Mouse (Mus musculus) CD4-positive, CD25-positive, alpha-beta regulatory T cell, adult 2 months (primary cell): ENCODE data around the gene Adssl1.

Source experiments
- DNase-seq: peaks from one replicate; pipeline ENCODE4 v3.0.0-alpha.2; 2012; ENCODE audit warnings: low read depth, low spot score

Gene Adssl1

DNA sequence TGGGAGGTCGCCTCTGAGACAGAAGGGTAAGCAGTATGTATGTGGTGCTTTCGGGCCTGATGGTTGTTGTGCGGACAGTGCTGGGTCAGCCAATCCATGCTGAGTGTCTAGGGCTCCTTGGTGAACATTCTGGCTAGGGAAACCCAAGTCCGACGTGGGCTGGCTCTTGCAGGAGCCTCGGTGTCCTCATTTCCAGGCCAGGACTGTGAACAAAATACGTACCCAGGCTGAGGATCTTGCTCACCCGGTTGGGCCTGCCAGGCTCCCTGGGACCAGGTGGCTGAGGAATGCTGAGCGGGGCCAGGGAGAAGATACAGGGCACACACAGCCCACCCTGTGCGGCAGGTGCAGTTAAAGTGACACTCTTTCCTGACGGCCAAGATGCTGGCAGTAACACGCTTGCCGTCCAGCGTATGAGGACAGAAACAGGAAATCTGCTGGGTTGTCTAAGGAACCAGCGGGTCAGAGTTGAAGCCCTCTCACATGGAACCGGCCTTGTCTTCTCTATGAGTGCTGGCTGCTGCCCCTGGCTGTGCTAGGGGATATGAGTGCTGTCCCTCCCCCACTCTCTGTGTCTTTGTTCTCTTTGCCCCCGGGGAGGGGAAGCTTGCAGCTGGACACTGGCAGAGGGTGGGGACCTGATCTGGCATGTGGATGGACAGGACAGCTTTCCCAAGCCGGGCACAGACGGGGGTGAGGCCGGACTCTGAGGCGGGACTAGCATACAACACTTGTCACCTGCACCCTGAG lies 26.7 kb upstream of the Adssl1 start:
- DNase-seq = no peak

DNA sequence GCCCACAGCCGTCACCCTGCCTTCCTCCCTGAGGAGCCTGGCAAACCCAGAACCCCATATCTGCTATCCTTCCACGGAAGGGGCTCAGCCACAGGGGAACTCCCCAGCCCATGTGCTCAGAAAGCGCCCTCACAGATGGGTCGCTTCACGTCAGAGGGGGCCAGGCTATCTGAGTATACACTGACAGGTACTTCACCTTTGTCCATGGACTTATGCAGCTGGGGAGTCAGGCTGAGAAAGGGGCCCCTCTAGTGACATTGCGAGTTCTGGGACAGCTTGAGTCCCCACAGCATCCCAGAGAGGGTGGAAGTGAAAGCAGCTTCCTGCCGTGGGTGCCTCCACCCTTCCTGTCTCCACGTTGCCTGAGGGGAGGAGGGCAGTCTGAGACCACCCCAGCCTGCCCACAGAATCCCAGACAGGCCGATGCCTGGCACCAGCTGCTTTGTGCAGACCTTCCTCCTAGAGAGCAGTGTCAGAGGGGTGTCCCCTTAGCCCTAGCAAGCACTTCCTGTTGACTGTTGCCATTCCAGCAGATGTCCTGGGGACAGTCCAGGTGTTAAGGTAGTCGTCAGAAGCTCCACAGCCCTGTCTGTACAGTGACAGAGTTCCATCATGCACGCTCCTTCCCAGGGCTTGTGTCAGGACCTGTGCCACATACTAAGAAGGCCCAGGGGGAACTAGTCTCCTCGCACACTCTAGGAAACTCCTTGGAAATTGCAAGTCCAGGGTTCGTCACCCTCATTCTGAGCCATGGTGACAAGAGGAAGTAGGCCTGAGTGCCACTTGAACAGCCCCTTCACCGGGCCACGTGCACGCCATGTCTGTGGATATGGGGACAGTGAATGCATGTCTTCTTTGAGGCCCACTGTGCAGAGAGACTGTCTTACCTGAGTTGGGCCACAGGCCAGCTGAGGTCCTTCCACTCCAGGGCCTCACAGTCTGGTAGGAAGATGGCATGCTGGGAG lies 25.6 kb upstream of the Adssl1 start:
- peak; percentile 69 for DNase-seq

DNA sequence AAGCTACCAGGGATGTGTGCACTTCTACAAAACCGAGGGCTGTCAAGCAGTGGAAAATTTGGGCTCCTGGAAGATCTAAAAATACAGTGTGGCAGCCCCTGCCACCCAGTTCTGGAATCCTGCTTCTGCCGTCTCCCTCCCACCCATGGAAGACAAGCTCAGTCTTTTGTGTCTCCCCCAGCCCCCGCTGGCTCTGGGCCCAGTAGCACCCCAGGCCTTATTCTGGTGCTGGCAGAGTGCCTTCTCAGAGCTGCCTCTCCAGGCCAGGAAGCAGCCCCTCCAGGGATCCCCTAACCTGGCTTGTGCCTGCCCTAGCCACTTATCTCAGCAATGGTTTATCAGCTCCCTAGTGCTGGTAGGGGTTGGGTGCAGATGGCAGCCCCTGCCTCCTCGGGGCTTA lies 24.9 kb upstream of the Adssl1 start:
- DNase-seq = no peak

DNA sequence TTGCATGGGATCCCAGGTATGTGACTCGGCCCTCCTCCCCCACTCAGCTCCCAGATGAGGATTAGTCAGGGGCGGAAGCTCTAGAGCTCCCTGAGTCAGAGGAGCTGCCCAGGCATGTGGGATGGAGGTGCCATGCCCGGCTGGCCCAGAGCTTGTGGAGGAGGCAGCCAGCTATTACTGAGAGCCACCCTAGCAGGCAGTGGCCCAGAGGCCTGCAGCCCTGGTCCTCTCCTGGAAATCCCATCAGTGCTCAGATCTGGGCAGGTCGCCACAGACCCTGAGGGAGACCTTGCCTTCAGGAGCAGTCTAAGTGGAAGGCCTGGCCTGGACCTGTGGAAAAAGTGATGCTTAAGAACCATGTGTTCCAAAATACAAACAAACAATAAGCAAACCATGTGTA lies 24.2 kb upstream of the Adssl1 start:
- no peak for DNase-seq

DNA sequence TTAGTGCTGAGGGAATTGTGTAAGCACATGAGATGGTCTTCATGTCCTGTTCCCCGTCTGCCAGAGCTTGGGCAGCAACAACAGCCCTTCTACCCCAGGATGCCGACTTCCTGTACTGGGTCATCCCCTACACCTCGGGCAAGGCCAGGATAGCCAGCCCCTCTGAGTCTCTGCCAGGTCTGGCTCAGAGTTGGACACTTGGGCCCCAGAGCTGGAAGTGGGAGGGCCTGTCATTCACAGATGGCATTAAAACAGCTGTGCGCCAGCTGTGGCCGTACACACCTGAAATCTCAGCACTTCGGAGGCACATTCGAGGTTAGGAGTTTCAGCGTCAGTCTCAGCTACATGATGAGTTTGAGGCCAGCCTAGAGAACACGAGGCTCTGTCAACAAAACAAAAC lies 23.4 kb upstream of the Adssl1 start:
- DNase-seq = no peak

DNA sequence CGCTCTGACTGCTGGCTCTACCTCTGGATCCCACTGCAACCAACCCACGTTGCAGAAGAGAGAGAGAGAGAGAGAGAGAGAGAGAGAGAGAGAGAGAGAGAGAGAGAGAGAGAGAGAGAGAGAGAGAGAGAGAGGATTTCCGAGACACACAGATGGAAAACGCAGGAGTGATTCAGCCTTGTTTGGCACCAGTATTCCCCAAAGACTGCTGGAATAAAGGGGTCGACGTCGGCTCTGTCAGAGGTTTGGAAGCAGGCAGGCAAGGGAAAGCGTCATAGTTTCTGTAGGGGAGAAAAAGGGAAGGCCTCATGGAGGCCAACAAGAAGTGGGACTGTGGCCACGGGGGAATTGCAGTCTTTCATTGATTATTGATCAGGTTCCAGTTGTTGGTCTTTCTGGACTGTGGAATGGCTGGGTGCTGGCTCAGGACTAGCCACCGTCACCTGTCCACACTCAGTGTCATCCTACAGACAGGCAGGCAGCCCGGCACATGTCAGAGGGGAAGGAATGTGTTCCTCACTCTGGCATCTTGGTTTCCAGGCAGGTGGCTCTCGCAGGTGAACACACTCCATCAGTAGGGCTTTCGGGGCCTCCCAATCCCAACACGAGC lies 22.8 kb upstream of the Adssl1 start:
- DNase-seq = no peak

DNA sequence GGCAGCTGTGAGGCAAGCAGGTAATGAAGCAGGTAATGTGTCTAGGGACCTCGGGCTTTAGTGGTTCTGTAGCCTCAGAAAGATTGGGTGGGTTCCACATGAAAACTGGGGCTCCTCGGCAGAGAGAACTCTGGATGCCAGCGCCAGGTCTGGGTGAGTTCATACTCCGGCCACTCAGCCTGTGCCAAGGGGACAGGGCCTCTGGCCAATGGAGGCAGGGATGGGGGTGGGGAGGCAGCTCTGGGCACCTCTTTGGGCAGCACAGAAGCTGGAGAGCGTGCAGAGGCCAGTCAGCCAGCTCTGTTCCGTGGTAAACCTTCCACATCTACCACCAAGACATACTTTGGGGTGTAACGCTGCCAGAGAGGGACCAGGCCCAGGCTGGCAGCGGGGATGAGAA lies 22.2 kb upstream of the Adssl1 start:
- DNase-seq = no peak

DNA sequence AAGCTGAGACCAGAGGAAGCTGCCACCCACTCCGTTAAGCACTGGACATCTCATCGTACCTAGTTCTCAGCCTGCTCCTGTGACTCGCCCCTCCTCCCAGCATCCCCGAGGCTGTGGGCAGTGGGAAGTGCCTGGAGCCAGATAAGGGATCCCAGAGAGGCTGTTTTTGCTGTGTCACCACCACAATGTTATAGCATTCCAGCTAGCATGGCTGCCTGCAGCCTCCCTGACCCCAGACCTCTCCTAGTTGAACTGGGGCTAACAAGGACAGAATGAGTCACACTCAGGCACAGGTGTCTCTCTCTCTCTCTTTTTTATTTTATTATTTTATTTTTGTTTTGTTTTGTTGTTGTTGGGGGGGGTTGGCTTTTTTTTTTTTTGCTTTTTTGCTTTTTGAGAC lies 20.6 kb upstream of the Adssl1 start:
- DNase-seq = no peak

DNA sequence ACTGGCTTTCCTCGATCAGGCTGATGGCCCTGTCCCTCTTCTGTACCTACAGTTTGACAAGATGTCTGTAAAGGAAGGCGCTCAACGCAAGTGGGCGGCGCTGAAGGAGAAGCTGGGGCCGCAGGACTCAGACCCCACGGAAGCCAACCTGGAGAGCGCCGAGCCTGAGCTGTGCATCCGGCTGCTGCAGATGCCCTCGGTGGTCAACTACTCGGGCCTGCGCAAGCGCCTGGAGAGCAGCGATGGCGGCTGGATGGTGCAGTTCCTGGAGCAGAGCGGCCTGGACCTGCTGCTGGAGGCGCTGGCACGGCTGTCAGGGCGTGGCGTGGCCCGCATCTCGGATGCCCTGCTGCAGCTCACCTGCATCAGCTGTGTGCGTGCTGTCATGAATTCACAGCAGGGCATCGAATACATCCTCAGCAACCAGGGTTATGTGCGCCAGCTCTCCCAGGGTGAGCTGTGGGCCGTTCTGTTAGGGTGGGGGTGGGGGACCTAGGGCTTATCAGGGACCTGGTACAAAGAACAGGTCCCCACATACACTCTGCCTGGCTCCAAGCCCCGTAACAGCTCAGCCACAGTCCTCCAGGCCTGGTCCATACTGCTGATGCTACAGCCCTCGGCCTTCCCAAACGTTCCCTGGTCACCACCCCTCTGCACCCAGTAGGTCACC lies 19.8 kb upstream of the Adssl1 start:
- DNase-seq = no peak

DNA sequence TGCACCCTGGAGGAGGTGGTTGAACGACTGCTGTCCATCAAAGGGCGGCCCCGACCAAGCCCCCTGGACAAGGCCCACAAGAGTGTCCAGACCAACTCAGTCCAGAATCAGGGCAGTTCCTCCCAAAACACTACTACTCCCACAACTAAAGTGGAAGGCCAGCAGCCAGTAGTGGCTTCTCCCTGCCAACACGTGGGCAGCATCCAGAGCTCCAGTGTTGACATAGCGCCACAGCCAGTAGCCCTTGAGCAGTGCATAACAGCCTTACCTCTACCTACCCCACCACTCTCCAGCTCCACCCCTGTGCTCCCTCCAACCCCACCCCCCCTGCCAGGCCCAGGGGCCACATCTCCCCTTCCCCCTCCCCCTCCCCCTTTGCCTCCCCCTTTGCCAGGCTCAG lies 15.8 kb upstream of the Adssl1 start:
- DNase-seq = no peak

DNA sequence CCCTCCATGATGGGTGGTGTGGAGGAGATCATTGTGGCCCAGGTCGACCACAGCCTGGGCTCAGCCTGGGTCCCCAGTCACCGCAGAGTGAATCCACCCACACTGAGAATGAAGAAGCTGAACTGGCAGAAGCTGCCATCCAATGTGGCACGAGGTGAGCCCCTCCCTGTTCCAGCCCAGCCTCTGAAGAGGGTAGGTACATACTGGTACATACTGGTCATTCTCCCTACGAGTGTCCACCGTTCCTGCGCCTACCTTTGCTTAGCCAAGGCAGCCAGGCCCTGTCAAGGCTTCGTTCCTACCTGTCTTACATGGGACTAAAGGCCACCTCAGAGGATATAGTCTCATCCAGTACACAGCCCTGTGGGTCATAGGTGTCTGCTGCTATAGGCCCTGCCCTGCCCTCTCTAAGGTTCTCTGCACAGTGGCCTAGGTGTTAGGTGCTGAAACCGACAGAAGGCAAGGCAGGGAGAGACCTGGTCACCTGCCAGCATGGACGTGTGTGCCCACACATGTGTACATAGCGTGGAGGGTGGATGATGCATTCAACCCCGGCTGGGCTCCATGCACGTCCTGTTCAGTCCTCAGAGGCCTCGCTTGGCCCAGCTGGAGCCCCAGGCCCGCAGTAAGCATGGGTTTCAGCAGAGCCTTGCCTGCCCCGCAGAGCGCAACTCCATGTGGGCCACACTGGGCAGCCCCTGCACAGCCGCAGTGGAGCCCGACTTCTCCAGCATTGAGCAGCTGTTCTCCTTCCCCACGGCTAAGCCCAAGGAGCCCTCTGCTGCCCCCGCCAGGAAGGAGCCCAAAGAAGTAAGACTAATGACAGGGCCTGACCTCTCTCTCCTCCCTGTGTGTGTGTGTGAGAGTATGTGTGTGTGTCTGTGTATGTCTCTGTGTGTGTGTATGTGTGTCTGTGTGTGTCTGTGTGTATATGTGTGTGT lies 14.9 kb upstream of the Adssl1 start:
- peak; percentile 36 for DNase-seq

DNA sequence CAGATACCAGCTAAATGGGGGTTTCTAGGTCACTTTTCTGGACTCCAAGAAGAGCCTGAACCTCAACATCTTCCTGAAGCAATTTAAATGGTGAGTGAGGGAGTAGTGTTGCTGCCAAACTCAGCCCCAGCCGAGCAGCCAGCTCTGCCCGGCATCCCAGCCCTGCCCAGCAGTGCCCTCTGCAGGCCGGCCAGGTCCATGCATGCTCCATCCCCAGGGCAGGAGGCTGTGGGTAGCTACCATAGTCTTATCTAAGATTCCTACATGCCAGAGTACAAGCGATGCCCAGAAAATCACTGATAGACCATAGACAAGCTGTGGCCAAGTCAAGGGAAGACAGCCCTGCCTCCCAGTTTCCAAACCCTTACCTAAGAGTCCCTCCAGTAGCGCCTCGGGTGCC lies 14.1 kb upstream of the Adssl1 start:
- peak; percentile 84 for DNase-seq

DNA sequence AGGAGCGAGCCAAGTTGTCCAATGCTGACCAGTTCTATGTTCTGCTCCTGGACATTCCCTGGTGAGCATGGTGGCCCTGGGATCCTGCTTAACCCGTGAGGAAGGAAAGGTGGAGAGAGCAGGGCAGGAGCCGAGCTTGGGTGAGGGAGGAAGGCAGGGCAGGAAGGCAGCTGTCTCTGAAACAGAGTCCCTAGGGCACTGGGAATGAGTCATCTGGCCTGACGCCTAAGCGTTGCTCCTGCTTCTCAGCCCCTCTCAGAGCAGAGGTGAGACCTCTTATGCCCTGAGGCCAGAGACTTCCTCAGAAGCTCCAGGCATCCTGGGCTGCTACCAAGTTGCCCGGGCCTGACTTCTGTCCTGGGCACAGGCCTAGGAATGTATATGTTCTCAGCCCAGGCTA lies 12.8 kb upstream of the Adssl1 start:
- no peak for DNase-seq

DNA sequence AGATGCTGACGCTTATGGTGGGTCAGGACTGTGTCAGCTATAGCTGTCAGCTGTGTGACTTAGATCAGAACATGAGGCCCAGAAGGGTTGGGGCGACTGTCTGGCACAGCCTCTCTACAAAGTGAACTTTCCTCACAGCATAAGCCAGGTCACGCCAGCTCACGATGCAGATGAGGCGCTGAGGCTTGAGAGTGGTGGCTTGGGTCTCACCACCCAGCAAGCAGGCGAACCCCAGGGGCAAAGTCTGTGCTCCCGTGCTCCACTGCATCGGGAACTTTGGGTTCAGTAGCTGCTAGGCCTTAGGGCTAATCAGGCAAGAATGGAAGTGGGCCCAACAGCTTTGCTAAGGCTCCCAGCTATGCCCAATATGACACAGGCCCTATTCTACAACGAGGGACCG lies 10.8 kb upstream of the Adssl1 start:
- DNase-seq = no peak

DNA sequence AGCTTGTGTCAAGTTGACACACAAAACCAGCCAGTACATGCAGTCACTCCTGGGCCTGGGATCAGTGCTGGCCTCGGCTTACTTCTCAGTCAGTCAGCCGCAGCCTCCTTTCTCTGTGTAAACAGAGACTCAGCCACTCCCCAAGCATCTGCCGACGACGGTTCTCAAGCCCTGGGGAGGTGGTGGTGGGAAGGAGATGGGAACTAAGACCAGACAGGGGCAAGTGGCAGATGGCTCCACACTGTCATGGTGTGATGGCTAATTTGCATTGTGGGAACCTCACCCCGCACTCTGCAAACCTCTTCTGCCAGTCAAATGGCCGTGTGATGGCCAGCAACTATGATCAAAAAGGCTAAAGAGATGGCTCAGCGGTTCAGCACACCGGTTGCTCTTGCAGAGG lies 3.2 kb upstream of the Adssl1 start:
- DNase-seq = no peak

DNA sequence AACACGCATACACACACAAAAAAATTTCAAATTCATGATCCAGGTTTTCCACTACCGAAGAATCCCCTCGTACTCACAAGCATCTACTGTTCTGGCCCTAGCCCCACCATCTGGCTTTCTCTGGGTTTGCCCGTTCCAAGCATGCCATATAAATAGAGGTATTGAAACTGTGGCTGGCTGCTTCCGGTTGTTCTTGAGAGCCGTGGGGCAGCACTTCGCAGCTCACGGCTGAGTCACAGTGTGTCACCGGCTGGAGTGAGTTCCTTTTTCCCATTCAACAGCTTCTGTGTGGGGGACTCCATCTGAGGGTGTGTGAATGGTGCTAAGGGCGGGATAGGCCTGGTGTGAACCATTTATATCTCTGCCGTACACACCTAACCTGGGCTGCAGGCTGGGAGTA lies 2.7 kb upstream of the Adssl1 start:
- peak; percentile 61 for DNase-seq

DNA sequence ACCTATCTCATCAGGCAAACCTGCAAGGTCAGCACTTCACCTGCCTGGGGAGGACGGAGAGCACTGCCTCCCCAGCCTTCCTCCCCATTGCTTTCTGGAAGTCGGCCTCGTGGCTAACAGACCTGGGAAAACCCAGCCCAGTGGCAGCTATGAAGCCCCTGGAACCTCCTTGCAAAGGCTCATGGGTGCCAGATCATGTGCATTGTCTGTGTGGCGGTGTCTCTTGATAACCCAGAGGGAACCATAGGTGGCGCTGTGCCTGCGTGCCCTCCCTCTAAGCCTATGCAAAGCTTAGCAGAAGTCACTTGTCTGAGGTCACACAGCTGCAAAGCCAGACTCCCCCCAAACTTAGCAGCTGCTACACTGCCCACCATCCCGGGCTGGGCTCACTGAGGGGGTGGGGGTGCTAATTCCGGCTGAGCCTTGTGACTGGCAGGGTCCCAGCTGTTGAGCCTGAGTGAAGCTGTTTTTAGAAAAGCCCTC lies 1.9 kb upstream of the Adssl1 start:
- peak; percentile 88 for DNase-seq

DNA sequence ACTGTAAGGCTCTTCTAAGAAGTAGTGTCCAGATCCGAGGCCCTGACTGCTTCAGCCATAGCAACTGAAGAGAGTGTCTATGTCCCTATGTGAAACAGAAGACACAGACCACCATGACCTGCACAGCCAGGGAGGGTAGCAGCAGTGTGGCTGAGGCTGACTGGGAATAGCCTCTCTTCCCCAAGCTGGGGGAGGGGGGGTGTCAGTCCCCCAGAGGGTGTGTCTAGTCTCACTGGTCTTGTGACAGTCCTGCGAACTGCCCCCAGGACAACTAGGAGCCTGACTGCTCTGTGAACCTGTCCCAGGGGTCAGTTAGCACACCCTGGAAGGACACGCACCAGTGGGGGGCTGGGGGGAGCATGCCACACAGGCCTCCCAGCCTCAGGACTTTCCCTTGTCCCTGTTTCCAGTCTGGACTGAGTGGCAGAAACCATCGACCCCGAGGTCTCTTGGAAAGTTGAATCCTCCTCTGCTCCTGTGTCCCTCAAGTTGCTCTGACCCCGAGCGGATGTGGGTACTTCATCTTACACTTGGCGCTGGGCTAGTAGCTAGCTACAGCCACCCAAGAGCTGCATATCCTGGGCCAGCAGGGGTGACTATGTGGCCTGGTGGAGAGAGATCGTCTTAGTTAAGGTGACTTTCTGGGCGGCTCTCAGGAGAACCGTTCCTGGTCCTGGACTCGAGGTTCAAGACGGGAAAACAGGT lies 712 bp upstream of the Adssl1 start:
- peak; percentile 57 for DNase-seq

DNA sequence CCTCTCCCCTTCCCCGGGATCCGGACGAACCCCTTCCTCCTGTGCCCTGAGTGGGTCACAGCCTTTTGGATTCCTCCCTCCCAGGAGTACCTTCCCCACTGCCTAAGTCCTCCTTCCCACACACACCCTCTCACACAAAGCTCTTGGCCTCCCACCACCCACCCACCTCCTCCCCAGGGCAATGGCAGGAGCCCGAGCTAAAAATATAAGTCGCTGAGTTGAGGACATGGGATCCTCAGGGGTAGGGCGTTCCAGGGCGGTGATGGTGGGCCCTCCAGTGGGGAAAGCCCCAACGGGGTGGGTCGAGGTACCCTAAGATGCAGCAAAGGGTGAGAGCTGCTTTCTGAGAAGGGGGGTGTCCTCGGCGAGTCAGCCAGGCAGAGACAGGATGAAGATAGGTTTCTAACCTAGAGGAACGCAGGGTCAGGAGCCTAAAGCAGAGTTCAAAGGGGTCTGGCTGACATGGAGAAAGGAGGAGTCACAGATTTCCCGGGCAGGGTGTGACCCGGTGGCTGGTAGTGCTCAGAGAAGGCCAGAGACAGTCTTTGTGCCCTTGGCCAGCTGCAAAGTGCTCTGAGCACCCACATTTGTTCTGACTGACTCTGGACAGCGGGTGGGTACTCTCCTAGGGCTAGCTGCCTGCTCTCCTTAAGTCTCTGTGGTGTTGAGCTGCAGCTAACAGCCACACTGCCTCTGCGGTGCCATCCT lies 663 bp downstream of the Adssl1 start:
- DNase-seq = peak; percentile 34
